Mouse (Mus musculus) heart, postnatal 0 days (tissue): ENCODE results near the gene Eapp. TPM values are rescaled to one million over a fixed set of nuclear protein-coding genes. Genes with fewer than 3 reads are reported as not detected.

Source experiments
- ATAC-seq: fragments of 200-750 bp; cut with Nextera tagmentation; 2 replicates; pipeline ENCODE4 v1.8.0; 2017; ENCODE audit warnings: low read depth, moderate number of reproducible peaks, moderate library complexity; ENCODE audit not compliant: insufficient read depth
- DNase-seq: peaks from one replicate; pipeline ENCODE4 v3.0.0-alpha.2; 2016; ENCODE audit warnings: low spot score
- H3K27ac ChIP-seq: fragments of 300-500 bp; sonication (generic); 2 replicates; pipeline ENCODE4 v1.5.1; 2014; ENCODE audit warnings: low read depth, mild to moderate bottlenecking
- H3K27me3 ChIP-seq: fragments of 300-500 bp; sonication (generic); 2 replicates; pipeline ENCODE4 v1.6.1; 2014; ENCODE audit warnings: low read length, mixed read lengths; ENCODE audit not compliant: control insufficient read depth, insufficient read depth
- H3K36me3 ChIP-seq: fragments of 300-500 bp; sonication (generic); replicated peaks from 2 replicates; pipeline ENCODE4 v1.6.1; 2014; ENCODE audit warnings: low read length, mixed read lengths; ENCODE audit not compliant: control insufficient read depth, insufficient read depth
- H3K4me1 ChIP-seq: fragments of 300-500 bp; sonication (generic); 2 replicates; pipeline ENCODE4 v1.6.1; 2014; ENCODE audit warnings: antibody characterized with exemption; ENCODE audit not compliant: control insufficient read depth, insufficient read depth
- H3K4me2 ChIP-seq: fragments of 300-500 bp; sonication (generic); 2 replicates; pipeline ENCODE4 v1.6.1; 2014; ENCODE audit warnings: low read depth, mild to moderate bottlenecking, low read length, moderate library complexity
- H3K4me3 ChIP-seq: fragments of 300-500 bp; sonication (generic); 2 replicates; pipeline ENCODE4 v1.5.1; 2014; ENCODE audit warnings: low read depth, low read length
- H3K9ac ChIP-seq: fragments of 300-500 bp; sonication (generic); replicated peaks from 2 replicates; pipeline ENCODE4 v1.6.1; 2014; ENCODE audit warnings: low read depth, low read length, mixed read lengths
- H3K9me3 ChIP-seq: fragments of 300-500 bp; sonication (generic); replicated peaks from 2 replicates; pipeline ENCODE4 v1.6.1; 2016; ENCODE audit warnings: low read length; ENCODE audit not compliant: control insufficient read depth
- CTCF ChIP-seq: IDR thresholded peaks from 2 replicates; pipeline ENCODE4 v1.5.1; 2016; ENCODE audit warnings: antibody characterized with exemption, control low read depth, low read depth
- EP300 ChIP-seq: IDR thresholded peaks from 2 replicates; pipeline ENCODE4 v1.6.1; 2016; ENCODE audit warnings: antibody characterized with exemption, low read depth
- WGBS: fragments of 180-500 bp; shearing (Covaris S2); extraction: QIAGEN DNeasy Blood & Tissue Kit; methylation state at CpG from one replicate; pipeline ENCODE4 v1.1.7; 2014; 5-methylcytosine and 5-hydroxymethylcytosine counted together
- polyA plus RNA-seq: library from polyadenylated mRNA; unstranded; fragments of >200 nt; fragmentation: Nextera tagmentation; extraction: Ambion mirVana; gene quantifications from 2 replicates; pipeline ENCODE4 v1.2.1, GENCODE M21; 2015
- total RNA-seq: library from RNA; depleted of rRNA; stranded (reverse); fragments of >200 nt; gene quantifications from 2 replicates; pipeline ENCODE4 v1.2.3, GENCODE M21; 2014; ENCODE audit warnings: low replicate concordance

Gene Eapp
- total and polyA plus RNA-seq, 2 experiments from 2014 or later = 4.4 to 61.4 TPM

DNA sequence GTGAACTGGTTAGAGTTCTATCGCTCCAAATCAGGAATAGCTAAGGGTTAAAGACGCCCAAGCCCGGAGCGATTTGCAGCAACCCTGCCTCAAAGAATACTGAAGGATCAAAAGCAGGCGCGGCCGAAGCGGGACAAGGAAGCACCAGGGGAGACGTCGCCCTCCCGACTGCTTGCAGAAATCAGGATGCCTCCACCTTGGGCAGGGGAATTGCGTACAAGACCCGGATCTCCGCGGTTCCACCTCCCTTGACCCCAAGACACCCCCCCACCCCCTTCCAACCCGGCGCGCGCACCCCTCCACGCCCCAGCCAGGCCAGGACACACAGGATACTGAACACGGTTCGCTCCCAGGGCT lies 39.7 kb downstream of the Eapp start:
- H3K9ac ChIP-seq = peak overlapping the region; percentile 82
- WGBS = under 1% methylated on average over 22 of the region's 22 CpGs
- peak overlapping the region; percentile 74 for H3K4me3 ChIP-seq
- DNase-seq (no peak), ATAC-seq (no peak)
- no peaks in the 10 kb centered on the region for H3K27me3 ChIP-seq
- H3K27ac ChIP-seq = peak overlapping the region; percentile 91
- peak overlapping the region; percentile 75 for H3K4me2 ChIP-seq
- H3K4me1 ChIP-seq = peaks cover 29% of the 10 kb centered on the region
- no peaks in the 10 kb centered on the region for H3K36me3 ChIP-seq
- H3K9me3 ChIP-seq = no peaks in the 10 kb centered on the region
- no peak for TF ChIP-seq CTCF
- TF ChIP-seq EP300 = no peak

DNA sequence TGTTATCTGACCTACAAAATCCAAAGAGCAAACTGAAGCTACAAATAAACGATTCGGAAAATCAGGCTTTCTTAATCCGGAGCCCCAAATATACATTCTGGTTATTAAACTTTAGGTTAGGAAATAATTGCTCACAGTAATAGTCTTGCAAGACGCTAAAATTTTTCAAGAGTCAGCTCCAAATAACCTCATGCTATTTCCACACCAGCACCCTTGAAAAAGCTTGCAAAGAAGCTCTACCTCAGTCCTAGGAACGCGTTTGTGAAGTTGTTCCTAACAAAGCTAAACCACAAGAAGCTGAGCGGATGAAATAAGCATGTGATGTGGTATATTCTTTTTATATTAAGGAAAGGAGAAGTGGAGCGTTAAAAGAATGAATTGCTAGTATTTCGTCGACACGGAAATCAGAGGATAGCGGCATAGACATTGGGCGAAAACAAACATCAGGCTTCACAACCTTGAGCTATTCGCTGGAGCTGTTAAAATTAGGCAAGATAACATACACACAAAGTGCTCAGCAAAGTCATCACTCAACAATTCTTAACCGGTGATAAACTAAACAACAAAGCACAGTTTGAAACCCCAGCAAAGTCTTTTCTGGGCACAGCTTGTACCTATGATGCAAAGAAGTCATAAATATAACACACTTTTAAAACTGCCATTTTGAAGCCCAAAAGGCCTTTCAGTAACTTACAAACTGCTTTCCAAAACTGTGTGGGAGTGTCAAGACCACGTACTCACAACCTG lies 40.2 kb downstream of the Eapp start:
- TF ChIP-seq EP300 (no peak), CTCF (no peak)
- Histone ChIP-seq H3K9ac (peak overlapping the region; percentile 82), H3K4me2 (peak overlapping the region; percentile 75), H3K4me1 (peaks cover 29% of the 10 kb centered on the region), H3K36me3 (0 out of 2 replicates have a peak, but pooled peaks cover under 1% of the 10 kb centered on the region), H3K27ac (peak overlapping the region; percentile 91), H3K27me3 (no peaks in the 10 kb centered on the region), H3K4me3 (peak overlapping the region; percentile 74), H3K9me3 (no peaks in the 10 kb centered on the region)
- ATAC-seq (no peak), DNase-seq (peak; percentile 46)
- WGBS = 15% methylated on average over 16 of the region's 16 CpGs

DNA sequence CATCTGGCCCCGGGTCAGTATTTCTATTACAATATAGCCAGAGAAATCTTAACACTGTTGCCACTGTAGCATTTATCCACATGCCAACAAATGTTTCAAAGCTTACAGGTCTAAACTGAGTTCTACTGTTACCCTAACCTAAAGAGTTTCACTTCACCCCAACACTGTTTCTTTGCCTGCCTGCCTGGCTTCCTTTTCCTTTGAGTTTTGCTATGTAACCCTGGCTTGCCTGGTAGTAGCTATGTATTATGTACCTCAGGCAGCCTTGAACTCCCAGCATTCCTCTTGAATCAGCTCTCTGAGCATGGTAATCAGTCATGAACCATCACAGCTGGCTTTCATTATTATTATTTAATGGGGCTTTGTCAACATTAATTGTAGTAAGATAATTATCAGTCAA lies 41.0 kb downstream of the Eapp start:
- peak overlapping the region; percentile 75 for H3K4me2 ChIP-seq
- peaks cover 29% of the 10 kb centered on the region for H3K4me1 ChIP-seq
- TF ChIP-seq EP300 (no peak), CTCF (no peak)
- peak overlapping the region; percentile 82; the same call in 1 of the 2 replicates for H3K9ac ChIP-seq
- H3K27me3 ChIP-seq = no peaks in the 10 kb centered on the region
- H3K27ac ChIP-seq = peak overlapping the region; percentile 20; the same call in 1 of the 2 replicates
- ATAC-seq (no peak), DNase-seq (no peak)
- H3K9me3 ChIP-seq = no peaks in the 10 kb centered on the region
- 76% methylated on average over 1 of the region's 1 CpGs for WGBS
- 0 out of 2 replicates have a peak overlapping the region, but pooled peaks have one; percentile 1 for H3K4me3 ChIP-seq
- 0 out of 2 replicates have a peak, but pooled peaks cover 6% of the 10 kb centered on the region for H3K36me3 ChIP-seq

DNA sequence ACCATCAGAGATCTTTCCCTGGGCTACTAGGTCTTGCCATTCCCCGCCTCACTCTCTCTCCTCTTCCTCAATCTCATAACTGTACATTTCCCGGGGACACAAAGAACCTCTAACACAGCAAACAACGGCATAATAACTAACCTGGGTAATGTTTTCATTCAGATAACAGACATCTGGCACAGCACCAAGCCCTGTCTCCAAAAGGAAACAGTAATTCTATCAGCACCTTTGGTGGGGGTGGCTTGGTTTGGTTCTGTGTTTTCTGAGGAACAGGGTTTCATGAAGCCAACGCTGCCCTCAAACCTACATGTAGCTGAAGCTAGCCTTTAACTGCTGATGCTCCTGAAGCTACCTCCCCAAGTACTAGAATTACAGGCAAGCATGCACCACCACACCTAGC lies 41.6 kb downstream of the Eapp start:
- no peaks in the 10 kb centered on the region for H3K27me3 ChIP-seq
- no peaks in the 10 kb centered on the region for H3K9me3 ChIP-seq
- peaks cover 29% of the 10 kb centered on the region for H3K4me1 ChIP-seq
- 0 out of 2 replicates have a peak, but pooled peaks cover 7% of the 10 kb centered on the region for H3K36me3 ChIP-seq
- WGBS = 21% methylated on average over 4 of the region's 4 CpGs
- ATAC-seq = no peak
- H3K4me3 ChIP-seq = no peak overlapping the region
- H3K27ac ChIP-seq = no peak overlapping the region
- DNase-seq = peak; percentile 26
- no peak overlapping the region for H3K9ac ChIP-seq
- TF ChIP-seq EP300 (no peak), CTCF (no peak)
- H3K4me2 ChIP-seq = peak overlapping the region; percentile 75

DNA sequence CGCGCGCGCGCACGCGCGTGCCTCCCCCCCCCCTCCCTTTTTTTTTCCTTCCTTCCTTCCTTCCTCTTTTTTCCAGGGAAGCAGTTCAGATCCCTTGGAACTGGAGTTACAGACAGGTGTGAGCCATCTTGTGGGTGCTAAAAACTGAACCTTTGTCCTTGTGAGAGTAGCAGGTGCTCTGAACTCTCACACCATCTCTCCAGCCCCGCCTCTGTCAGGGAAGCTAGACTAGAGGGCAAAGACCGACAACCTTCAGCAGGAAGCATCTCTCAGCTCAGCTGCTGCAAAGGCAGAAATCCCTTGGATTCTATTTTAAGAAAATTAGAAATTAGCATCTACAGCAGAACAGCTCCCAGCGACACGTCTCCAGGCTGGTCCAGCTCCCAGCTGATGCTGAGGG lies 43.4 kb downstream of the Eapp start:
- 47% methylated on average over 12 of the region's 12 CpGs for WGBS
- Histone ChIP-seq H3K27me3 (no peaks in the 10 kb centered on the region), H3K4me2 (peak overlapping the region; percentile 34; the same call in 1 of the 2 replicates), H3K4me3 (no peak overlapping the region), H3K9ac (no peak overlapping the region), H3K36me3 (peaks cover 23% of the 10 kb centered on the region), H3K27ac (0 out of 2 replicates have a peak overlapping the region, but pooled peaks have one; percentile 41), H3K9me3 (no peaks in the 10 kb centered on the region), H3K4me1 (peaks cover 29% of the 10 kb centered on the region)
- no peak for TF ChIP-seq CTCF
- TF ChIP-seq EP300 = no peak
- DNase-seq (peak; percentile 16), ATAC-seq (no peak)

DNA sequence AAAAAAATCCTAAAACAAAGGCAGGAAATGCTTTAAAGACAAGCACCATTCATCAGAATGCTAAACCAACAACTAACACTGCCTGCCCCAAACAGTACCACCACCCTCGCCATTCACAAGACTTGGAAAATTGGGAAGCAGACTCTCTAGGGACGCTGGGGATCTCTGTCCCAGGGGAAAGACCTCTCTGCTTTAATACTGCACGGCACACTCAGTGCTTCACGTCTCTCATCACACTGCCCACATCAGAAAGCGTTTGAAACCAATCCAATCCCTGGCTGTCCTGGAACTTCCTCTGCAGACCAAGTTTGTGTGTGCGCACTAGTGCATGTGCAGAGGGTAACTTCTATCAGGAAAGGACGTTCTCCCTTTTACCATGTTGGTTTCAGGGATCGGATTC lies 43.9 kb downstream of the Eapp start:
- DNase-seq (no peak), ATAC-seq (no peak)
- H3K4me3 ChIP-seq = no peak overlapping the region
- H3K4me1 ChIP-seq = peaks cover 29% of the 10 kb centered on the region
- TF ChIP-seq EP300 = no peak
- no peak for TF ChIP-seq CTCF
- WGBS = 44% methylated on average over 8 of the region's 8 CpGs
- H3K4me2 ChIP-seq = peak overlapping the region; percentile 34; the same call in 1 of the 2 replicates
- H3K27me3 ChIP-seq = no peaks in the 10 kb centered on the region
- no peaks in the 10 kb centered on the region for H3K9me3 ChIP-seq
- no peak overlapping the region for H3K9ac ChIP-seq
- H3K27ac ChIP-seq = 0 out of 2 replicates have a peak overlapping the region, but pooled peaks have one; percentile 41
- H3K36me3 ChIP-seq = peaks cover 24% of the 10 kb centered on the region
